ENCODE assay signal across 8 mouse cellular contexts in genomic region chr11:120234136-120234775, GRCm38 (mm10). TPM values are rescaled to one million over a fixed set of nuclear protein-coding genes. Genes with fewer than 3 reads are reported as not detected.
DNase-seq lines count a peak whose midpoint lies in the region; ATAC-seq and TF ChIP-seq lines count a peak whose summit lies in the region.

No protein-coding gene starts in this region.

- H3K4me2 ChIP-seq in hindbrain, embryonic 16.5 days (ENCODE audit: low read length) = peak overlapping the region; percentile 90
- peak overlapping the region; percentile 83 for H3K4me2 ChIP-seq in liver, embryonic 15.5 days

- peak overlapping the region; percentile 95 for H3K9ac ChIP-seq in hindbrain, embryonic 16.5 days (ENCODE audit: low read depth, low read length)
- peak overlapping the region; percentile 56 for H3K9ac ChIP-seq in liver, embryonic 15.5 days

- ATAC-seq in hindbrain, embryonic 16.5 days = no peak
- ATAC-seq in liver, embryonic 15.5 days (ENCODE audit: insufficient read depth) = no peak

- peak; percentile 80 for DNase-seq in lung, adult 2 months
- DNase-seq in lung, postnatal 25 days (ENCODE audit: low spot score) = no peak
- peak; percentile 60 to 68 for DNase-seq in adrenal gland, postnatal 36 days
- no peak for DNase-seq in layer of hippocampus, adult 9-10 months (ENCODE audit: low spot score)

- H3K27ac ChIP-seq in embryonic fibroblast, embryonic 13.5 days (ENCODE audit: insufficient read depth, low read length) = peak overlapping the region; percentile 79
- H3K27ac ChIP-seq in hindbrain, embryonic 16.5 days (ENCODE audit: low read depth, low read length) = peak overlapping the region; percentile 95
- H3K27ac ChIP-seq in liver, embryonic 15.5 days (replicated peaks) = peak overlapping the region; percentile 66
- peak overlapping the region; percentile 82 for H3K27ac ChIP-seq in small intestine, adult 2 months (ENCODE audit: insufficient read depth, low read depth, low read length)

- no peaks in the 10 kb centered on the region for H3K36me3 ChIP-seq in hindbrain, embryonic 16.5 days (ENCODE audit: control insufficient read depth, insufficient read depth, low read length)
- no peaks in the 10 kb centered on the region for H3K36me3 ChIP-seq in liver, embryonic 15.5 days (replicated peaks)
- no peaks in the 10 kb centered on the region for H3K36me3 ChIP-seq in small intestine, adult 2 months (ENCODE audit: control insufficient read depth, insufficient read depth, low read length)

- TF ChIP-seq POLR2A in lung, adult 2 months (IDR thresholded peaks at IDR 0.05; ENCODE audit: borderline replicate concordance, extremely low read depth, low read depth, low read length) = no peak
- no peak for TF ChIP-seq POLR2A in embryonic fibroblast, embryonic 13.5 days (IDR thresholded peaks at IDR 0.05; ENCODE audit: low read depth, low read length)
- no peak for TF ChIP-seq POLR2A in small intestine, adult 2 months (IDR thresholded peaks at IDR 0.05; ENCODE audit: low read depth, low read length)

- H3K27me3 ChIP-seq in hindbrain, embryonic 16.5 days (replicated peaks; ENCODE audit: control insufficient read depth, insufficient read depth, low read length) = no peaks in the 10 kb centered on the region
- peaks cover 98% of the 10 kb centered on the region for H3K27me3 ChIP-seq in liver, embryonic 15.5 days
- H3K27me3 ChIP-seq in small intestine, adult 2 months (ENCODE audit: control insufficient read depth, insufficient read depth, low read length) = no peaks in the 10 kb centered on the region

- H3K9me3 ChIP-seq in hindbrain, embryonic 16.5 days (ENCODE audit: control insufficient read depth, low read length) = no peaks in the 10 kb centered on the region
- no peaks in the 10 kb centered on the region for H3K9me3 ChIP-seq in liver, embryonic 15.5 days (replicated peaks)

- no peak for TF ChIP-seq CTCF in lung, adult 2 months (IDR thresholded peaks at IDR 0.05; ENCODE audit: insufficient read depth, low read length)
- no peak for TF ChIP-seq CTCF in embryonic fibroblast, embryonic 13.5 days (IDR thresholded peaks at IDR 0.05; ENCODE audit: borderline replicate concordance, insufficient read depth, low read length)
- no peak for TF ChIP-seq CTCF in small intestine, adult 2 months (IDR thresholded peaks at IDR 0.05; ENCODE audit: extremely low read depth, insufficient read length, insufficient replicate concordance, low read depth, low read length)

- H3K4me3 ChIP-seq in lung, adult 2 months (replicated peaks; ENCODE audit: extremely low read depth, low read depth, low read length) = peak overlapping the region; percentile 74
- peak overlapping the region; percentile 73 for H3K4me3 ChIP-seq in embryonic fibroblast, embryonic 13.5 days (ENCODE audit: insufficient read depth, low read length)
- peak overlapping the region; percentile 90 for H3K4me3 ChIP-seq in hindbrain, embryonic 16.5 days (ENCODE audit: low read length)
- peak overlapping the region; percentile 59 for H3K4me3 ChIP-seq in liver, embryonic 15.5 days (replicated peaks)
- peak overlapping the region; percentile 80 for H3K4me3 ChIP-seq in small intestine, adult 2 months (ENCODE audit: low read depth, low read length)

- WGBS in lung, adult 2 months = 1% methylated on average over 52 of the region's 52 CpGs
- WGBS in hindbrain, embryonic 16.5 days = under 1% methylated on average over 51 of the region's 52 CpGs
- WGBS in liver, embryonic 15.5 days (ENCODE audit: insufficient replicate concordance) = under 1% methylated on average over 52 of the region's 52 CpGs
- 1% methylated on average over 52 of the region's 52 CpGs for WGBS in small intestine, adult 2 months

- peaks cover 9% of the 10 kb centered on the region for H3K4me1 ChIP-seq in lung, adult 2 months (ENCODE audit: control insufficient read depth, insufficient read depth, low read length)
- H3K4me1 ChIP-seq in embryonic fibroblast, embryonic 13.5 days (ENCODE audit: control insufficient read depth, insufficient read depth, low read length) = peaks cover 7% of the 10 kb centered on the region
- peaks cover 27% of the 10 kb centered on the region for H3K4me1 ChIP-seq in hindbrain, embryonic 16.5 days (ENCODE audit: control insufficient read depth, insufficient read depth, low read depth, low read length)
- peaks cover 90% of the 10 kb centered on the region for H3K4me1 ChIP-seq in liver, embryonic 15.5 days (replicated peaks)
- H3K4me1 ChIP-seq in small intestine, adult 2 months (ENCODE audit: control insufficient read depth, insufficient read depth, insufficient read length, low read length) = peaks cover 10% of the 10 kb centered on the region

RNA-seq across cellular contexts. Expression of gene Bahcc1, which starts 1.5 kb away (rescaled TPM):
- polyA plus RNA-seq in lung, adult 2 months (2012; rRNA removed) = 10.8 and 12.4 TPM in 2 replicates
- 10 to 100 TPM; 17.5 TPM for total RNA-seq in adrenal gland, postnatal 36 days (2021)
- 17.9 and 18.6 TPM in 2 replicates for polyA plus RNA-seq in embryonic fibroblast, embryonic 13.5 days (2011; ENCODE audit: insufficient read length, low read depth, missing spikeins)
- 7.8 and 9.7 TPM in 2 replicates for polyA plus RNA-seq in hindbrain, embryonic 16.5 days (2015; fragmentation: Nextera tagmentation; extraction: Ambion mirVana)
- 0.91 and 1.0 TPM in 2 replicates for polyA plus RNA-seq in liver, embryonic 15.5 days (2015; fragmentation: Nextera tagmentation; extraction: Ambion mirVana)
- polyA plus RNA-seq in small intestine, adult 2 months (2012; rRNA removed) = 7.0 and 15.4 TPM in 2 replicates

Comparison
In these comparisons a context has a peak if more than half of its experiments do, and no peak if none do; other contexts are left out.
1. DNase-seq: peak in lung, adult 2 months (single experiment) and adrenal gland, postnatal 36 days (2 of 2); none in lung, postnatal 25 days (single experiment) and layer of hippocampus, adult 9-10 months (single experiment).
2. Peak in every context shown above with its lines, with median percentiles within 50 percentile points of each other: H3K4me3 ChIP-seq and H3K27ac ChIP-seq.